Mouse (Mus musculus) liver, embryonic 11.5 days (tissue): ENCODE data around the gene Slc7a15. TPM values are rescaled to one million over a fixed set of nuclear protein-coding genes. Genes with fewer than 3 reads are reported as not detected.

Source experiments
- ATAC-seq: fragments of 200-750 bp; cut with Nextera tagmentation; replicated peaks from 2 replicates; pipeline ENCODE4 v1.8.0; 2017; ENCODE audit warnings: moderate number of reproducible peaks, mild to moderate bottlenecking, moderate TSS enrichment, moderate library complexity; ENCODE audit not compliant: low FRiP score
- DNase-seq: peaks from one replicate; pipeline ENCODE4 v3.0.0-alpha.2; 2017; ENCODE audit warnings: low spot score
- H3K27ac ChIP-seq: fragments of 300-500 bp; sonication (generic); 2 replicates; pipeline ENCODE4 v1.5.1; 2014; ENCODE audit warnings: mild to moderate bottlenecking, low read depth, low read length, control low read depth
- H3K27me3 ChIP-seq: fragments of 300-500 bp; sonication (generic); replicated peaks from 2 replicates; pipeline ENCODE4 v1.6.1; 2014; ENCODE audit warnings: low read length, mixed read lengths; ENCODE audit not compliant: control insufficient read depth, insufficient read depth
- H3K36me3 ChIP-seq: fragments of 300-500 bp; sonication (generic); 2 replicates; pipeline ENCODE4 v1.6.1; 2014; ENCODE audit warnings: mild to moderate bottlenecking, low read length, moderate library complexity, mixed read lengths; ENCODE audit not compliant: control insufficient read depth, insufficient read depth
- H3K4me1 ChIP-seq: fragments of 300-500 bp; sonication (generic); replicated peaks from 2 replicates; pipeline ENCODE4 v1.6.1; 2014; ENCODE audit warnings: low read length, mixed read lengths; ENCODE audit not compliant: control insufficient read depth, insufficient read depth
- H3K4me2 ChIP-seq: fragments of 300-500 bp; sonication (generic); 2 replicates; pipeline ENCODE4 v1.6.1; 2014; ENCODE audit warnings: mild to moderate bottlenecking, control low read depth, moderate library complexity
- H3K4me3 ChIP-seq: fragments of 300-500 bp; sonication (generic); 2 replicates; pipeline ENCODE4 v1.5.1; 2014; ENCODE audit warnings: low read depth, low read length, control low read depth
- H3K9ac ChIP-seq: fragments of 300-500 bp; sonication (generic); 2 replicates; pipeline ENCODE4 v1.6.1; 2014; ENCODE audit warnings: low read depth, low read length, control low read depth
- H3K9me3 ChIP-seq: fragments of 300-500 bp; sonication (generic); 2 replicates; pipeline ENCODE4 v1.6.1; 2016; ENCODE audit warnings: low read length, inconsistent platforms, mixed read lengths; ENCODE audit not compliant: control insufficient read depth
- WGBS: fragments of 180-500 bp; shearing (Covaris S2); extraction: QIAGEN DNeasy Blood & Tissue Kit; methylation state at CpG from one replicate; pipeline ENCODE4 v1.1.7; 2014; 5-methylcytosine and 5-hydroxymethylcytosine counted together
- polyA plus RNA-seq: library from polyadenylated mRNA; unstranded; fragments of >200 nt; fragmentation: Nextera tagmentation; extraction: Ambion mirVana; gene quantifications from 2 replicates; pipeline ENCODE4 v1.2.1, GENCODE M21; 2014

The Slc7a15 gene
- polyA plus RNA-seq, 1 experiment from 2014 or later, result not detected

- WGBS, result 60% methylated on average over 5 of the region's 5 CpGs
- H3K9ac ChIP-seq, result no peak overlapping the region
- H3K4me1 ChIP-seq, result peaks cover 23% of the 10 kb centered on the region
- no peak for ATAC-seq
- H3K4me3 ChIP-seq, result no peak overlapping the region
- no peak overlapping the region for H3K27ac ChIP-seq
- no peaks in the 10 kb centered on the region for H3K9me3 ChIP-seq
- H3K27me3 ChIP-seq, result no peaks in the 10 kb centered on the region
- DNase-seq, result no peak
- no peaks in the 10 kb centered on the region for H3K36me3 ChIP-seq
- H3K4me2 ChIP-seq, result no peak overlapping the region
Measured at GRCm38 (mm10) chr12:8524062-8524461, 74.8 kb downstream of the Slc7a15 start.

GRCm38 (mm10) chr12:8522711-8523110 lies 76.2 kb downstream of the Slc7a15 start:
- Histone ChIP-seq H3K27me3 (no peaks in the 10 kb centered on the region), H3K27ac (no peak overlapping the region), H3K4me2 (no peak overlapping the region), H3K36me3 (no peaks in the 10 kb centered on the region), H3K9me3 (no peaks in the 10 kb centered on the region), H3K9ac (no peak overlapping the region), H3K4me1 (peaks cover 23% of the 10 kb centered on the region), H3K4me3 (no peak overlapping the region)
- DNase-seq (no peak), ATAC-seq (no peak)
- WGBS, result 66% methylated on average over 2 of the region's 2 CpGs

- Histone ChIP-seq H3K27me3 (no peaks in the 10 kb centered on the region), H3K4me1 (peaks cover 23% of the 10 kb centered on the region), H3K4me3 (no peak overlapping the region), H3K9me3 (no peaks in the 10 kb centered on the region), H3K36me3 (no peaks in the 10 kb centered on the region), H3K4me2 (peak overlapping the region; percentile 45), H3K9ac (no peak overlapping the region), H3K27ac (peak overlapping the region; percentile 50; the same call in 1 of the 2 replicates)
- DNase-seq, result peak; percentile 64
- WGBS, result 19% methylated on average over 12 of the region's 12 CpGs
- peak; percentile 81 for ATAC-seq
Measured at GRCm38 (mm10) chr12:8521375-8522047, 77.4 kb downstream of the Slc7a15 start.

- DNase-seq (no peak), ATAC-seq (no peak)
- Histone ChIP-seq H3K36me3 (no peaks in the 10 kb centered on the region), H3K27ac (no peak overlapping the region), H3K27me3 (no peaks in the 10 kb centered on the region), H3K9me3 (no peaks in the 10 kb centered on the region), H3K4me3 (no peak overlapping the region), H3K4me2 (no peak overlapping the region), H3K4me1 (peaks cover 23% of the 10 kb centered on the region), H3K9ac (no peak overlapping the region)
- 50% methylated on average over 12 of the region's 12 CpGs for WGBS
Measured at GRCm38 (mm10) chr12:8519431-8520160, 79.3 kb downstream of the Slc7a15 start.

GRCm38 (mm10) chr12:8511037-8511882 lies 87.6 kb downstream of the Slc7a15 start:
- DNase-seq, result no peak
- Histone ChIP-seq H3K4me3 (no peak overlapping the region), H3K9ac (no peak overlapping the region), H3K4me1 (no peaks in the 10 kb centered on the region), H3K9me3 (no peaks in the 10 kb centered on the region), H3K4me2 (no peak overlapping the region), H3K36me3 (no peaks in the 10 kb centered on the region), H3K27me3 (no peaks in the 10 kb centered on the region), H3K27ac (no peak overlapping the region)
- 70% methylated on average over 18 of the region's 18 CpGs for WGBS
- ATAC-seq, result no peak

GRCm38 (mm10) chr12:8510317-8510988 lies 88.4 kb downstream of the Slc7a15 start:
- DNase-seq (no peak), ATAC-seq (no peak)
- Histone ChIP-seq H3K36me3 (no peaks in the 10 kb centered on the region), H3K27me3 (no peaks in the 10 kb centered on the region), H3K9ac (no peak overlapping the region), H3K27ac (no peak overlapping the region), H3K4me1 (no peaks in the 10 kb centered on the region), H3K4me2 (no peak overlapping the region), H3K4me3 (no peak overlapping the region), H3K9me3 (no peaks in the 10 kb centered on the region)
- 48% methylated on average over 6 of the region's 6 CpGs for WGBS

GRCm38 (mm10) chr12:8509693-8510092 lies 89.2 kb downstream of the Slc7a15 start:
- WGBS, result 61% methylated on average over 5 of the region's 5 CpGs
- H3K4me1 ChIP-seq, result no peaks in the 10 kb centered on the region
- H3K9me3 ChIP-seq, result no peaks in the 10 kb centered on the region
- H3K9ac ChIP-seq, result no peak overlapping the region
- no peaks in the 10 kb centered on the region for H3K27me3 ChIP-seq
- ATAC-seq (no peak), DNase-seq (no peak)
- no peak overlapping the region for H3K4me3 ChIP-seq
- H3K36me3 ChIP-seq, result no peaks in the 10 kb centered on the region
- H3K27ac ChIP-seq, result no peak overlapping the region
- H3K4me2 ChIP-seq, result no peak overlapping the region

- ATAC-seq, result no peak
- DNase-seq, result no peak
Measured at GRCm38 (mm10) chr12:8506954-8507707, 91.7 kb downstream of the Slc7a15 start.

More at GRCm38 (mm10) chr12:8506954-8507707, 91.7 kb downstream of the Slc7a15 start:
- H3K9me3 ChIP-seq, result no peaks in the 10 kb centered on the region
- no peaks in the 10 kb centered on the region for H3K36me3 ChIP-seq
- no peak overlapping the region for H3K4me3 ChIP-seq
- no peaks in the 10 kb centered on the region for H3K27me3 ChIP-seq
- H3K4me2 ChIP-seq, result no peak overlapping the region
- WGBS, result 74% methylated on average over 9 of the region's 9 CpGs
- H3K27ac ChIP-seq, result no peak overlapping the region
- no peak overlapping the region for H3K9ac ChIP-seq
- H3K4me1 ChIP-seq, result no peaks in the 10 kb centered on the region
